Mouse (Mus musculus) myocyte (in vitro differentiated cells): ENCODE measurements at regions not wholly inside any gene's neighbourhood (a gene's known extent, or its start where the extent isn't known, plus 50 kb on each side); places are given as distances from the start of the nearest gene placed in this dataset.

Experiments used
- H3K27me3 ChIP-seq: one replicate; pipeline ENCODE4 v1.6.1; 2011; ENCODE audit not compliant: control insufficient read depth, insufficient read depth, insufficient read length
- H3K36me3 ChIP-seq: one replicate; pipeline ENCODE4 v1.6.1; 2011; ENCODE audit not compliant: control insufficient read depth, insufficient read depth
- H3K4me2 ChIP-seq: one replicate; pipeline ENCODE4 v1.6.1; 2011; ENCODE audit warnings: low read depth, control low read depth
- H3K4me3 ChIP-seq: one replicate; pipeline ENCODE4 v1.5.1; 2011; ENCODE audit warnings: mild to moderate bottlenecking, control low read depth, moderate library complexity
- H3K79me2 ChIP-seq: one replicate; pipeline ENCODE4 v1.6.1; 2011; ENCODE audit not compliant: control insufficient read depth, insufficient read depth
- H3ac ChIP-seq: one replicate; pipeline ENCODE4 v1.6.1; 2011; ENCODE audit not compliant: control insufficient read depth, insufficient read length
- CEBPB ChIP-seq: IDR thresholded peaks from 2 replicates; pipeline ENCODE4 v1.6.1; 2011; ENCODE audit warnings: mild to moderate bottlenecking, moderate library complexity; ENCODE audit not compliant: poor library complexity, insufficient read depth, severe bottlenecking
- E2F4 ChIP-seq: IDR thresholded peaks from one replicate; pipeline ENCODE4 v1.6.1; 2011; ENCODE audit warnings: mild to moderate bottlenecking, control low read depth, moderate library complexity; ENCODE audit not compliant: insufficient read depth
- MAX ChIP-seq: IDR thresholded peaks from one replicate; pipeline ENCODE4 v1.6.1; 2011; ENCODE audit warnings: low read depth, mild to moderate bottlenecking, control low read depth
- MYOD1 ChIP-seq, 3 experiments: IDR thresholded peaks; one replicate each; pipeline ENCODE4 v1.6.1; 2011; ENCODE audit warnings: control low read depth in 2 of 3, low read depth in 2 of 3, mild to moderate bottlenecking in 2 of 3, moderate library complexity in 1 of 3; ENCODE audit not compliant: insufficient read length in 2 of 3, control insufficient read depth in 1 of 3
- MYOG ChIP-seq, 3 experiments: IDR thresholded peaks; one replicate each; pipeline ENCODE4 v1.6.1; 2011; ENCODE audit warnings: control low read depth in 2 of 3, low read depth in 2 of 3, mild to moderate bottlenecking in 2 of 3; ENCODE audit not compliant: insufficient read length in 2 of 3, control insufficient read depth in 1 of 3, insufficient read depth in 1 of 3
- POLR2A ChIP-seq: IDR thresholded peaks from one replicate; pipeline ENCODE4 v1.6.1; 2011; ENCODE audit warnings: low read depth, mild to moderate bottlenecking, control low read depth, moderate library complexity; ENCODE audit not compliant: insufficient read length
- POLR2AphosphoS2 ChIP-seq: IDR thresholded peaks from one replicate; pipeline ENCODE4 v1.6.1; 2011; ENCODE audit warnings: low read depth, control low read depth; ENCODE audit not compliant: insufficient read length
- REST ChIP-seq: IDR thresholded peaks from one replicate; pipeline ENCODE4 v1.6.1; 2011; ENCODE audit warnings: mild to moderate bottlenecking, control low read depth, moderate library complexity; ENCODE audit not compliant: insufficient read depth, insufficient read length
- SRF ChIP-seq: IDR thresholded peaks from one replicate; pipeline ENCODE4 v1.6.1; 2011; ENCODE audit warnings: low read depth; ENCODE audit not compliant: control insufficient read depth, insufficient read length
- TCF12 ChIP-seq: IDR thresholded peaks from one replicate; pipeline ENCODE4 v1.6.1; 2011; ENCODE audit warnings: mild to moderate bottlenecking, control low read depth; ENCODE audit not compliant: poor library complexity, insufficient read depth, severe bottlenecking
- TCF3 ChIP-seq: IDR thresholded peaks from one replicate; pipeline ENCODE4 v1.6.1; 2011; ENCODE audit warnings: low read depth, control low read depth; ENCODE audit not compliant: insufficient read length
- USF1 ChIP-seq: IDR thresholded peaks from one replicate; pipeline ENCODE4 v1.6.1; 2011; ENCODE audit warnings: low read depth, mild to moderate bottlenecking, control low read depth, moderate library complexity

GRCm38 (mm10) chr10:126711758-126712157 is 189.4 kb downstream of the Atp23 start:
- no peak overlapping the region for H3K4me3 ChIP-seq
- no peak overlapping the region for H3ac ChIP-seq
- H3K36me3 ChIP-seq: no peaks in the 10 kb centered on the region
- no peak for TF ChIP-seq MYOG (IDR thresholded peaks at IDR 0.05; ENCODE audit: control insufficient read depth in 1 of 3, insufficient read depth in 1 of 3, insufficient read length in 2 of 3, low read depth in 2 of 3)
- TF ChIP-seq E2F4: no peak
- TF ChIP-seq CEBPB: no peak
- no peak for TF ChIP-seq MYOD1 (IDR thresholded peaks at IDR 0.05; ENCODE audit: control insufficient read depth in 1 of 3, insufficient read length in 2 of 3, low read depth in 2 of 3)
- TF ChIP-seq USF1: no peak
- no peak for TF ChIP-seq TCF3
- TF ChIP-seq REST: no peak
- no peak for TF ChIP-seq TCF12
- TF ChIP-seq SRF: no peak
- TF ChIP-seq POLR2AphosphoS2: no peak
- no peak for TF ChIP-seq POLR2A
- TF ChIP-seq MAX: no peak
- H3K27me3 ChIP-seq: no peaks in the 10 kb centered on the region
- no peak overlapping the region for H3K4me2 ChIP-seq
- no peaks in the 10 kb centered on the region for H3K79me2 ChIP-seq

- H3K4me2 ChIP-seq: no peak overlapping the region
- H3K79me2 ChIP-seq: no peaks in the 10 kb centered on the region
- TF ChIP-seq MAX (no peak), SRF (no peak), MYOG (IDR thresholded peaks at IDR 0.05; ENCODE audit: control insufficient read depth in 1 of 3, insufficient read depth in 1 of 3, insufficient read length in 2 of 3, low read depth in 2 of 3) (no peak), TCF12 (no peak)
- no peaks in the 10 kb centered on the region for H3K27me3 ChIP-seq
- H3ac ChIP-seq: no peak overlapping the region
- H3K4me3 ChIP-seq: no peak overlapping the region
- no peaks in the 10 kb centered on the region for H3K36me3 ChIP-seq
These were observed 191.8 kb downstream of the Atp23 start for GRCm38 (mm10) chr10:126709219-126709917.

- no peak for TF ChIP-seq TCF3
- no peak for TF ChIP-seq POLR2A
- TF ChIP-seq REST: no peak
- no peak for TF ChIP-seq MYOG (IDR thresholded peaks at IDR 0.05; ENCODE audit: control insufficient read depth in 1 of 3, insufficient read depth in 1 of 3, insufficient read length in 2 of 3, low read depth in 2 of 3)
- TF ChIP-seq TCF12: no peak
- Histone ChIP-seq H3K4me2 (no peak overlapping the region), H3ac (no peak overlapping the region)
These were observed 192.4 kb downstream of the Atp23 start for GRCm38 (mm10) chr10:126708730-126709129.

GRCm38 (mm10) chr10:126708215-126708614 is 192.9 kb downstream of the Atp23 start:
- Histone ChIP-seq H3ac (no peak overlapping the region), H3K36me3 (no peaks in the 10 kb centered on the region), H3K27me3 (no peaks in the 10 kb centered on the region), H3K4me2 (no peak overlapping the region), H3K4me3 (no peak overlapping the region), H3K79me2 (no peaks in the 10 kb centered on the region)
- TF ChIP-seq SRF: no peak
- no peak for TF ChIP-seq POLR2A
- no peak for TF ChIP-seq REST
- no peak for TF ChIP-seq E2F4
- no peak for TF ChIP-seq MYOD1 (IDR thresholded peaks at IDR 0.05; ENCODE audit: control insufficient read depth in 1 of 3, insufficient read length in 2 of 3, low read depth in 2 of 3)

More at GRCm38 (mm10) chr10:126708730-126709129, 192.4 kb downstream of the Atp23 start:
- Histone ChIP-seq H3K79me2 (no peaks in the 10 kb centered on the region), H3K36me3 (no peaks in the 10 kb centered on the region), H3K4me3 (no peak overlapping the region), H3K27me3 (no peaks in the 10 kb centered on the region)

GRCm38 (mm10) chr10:126697086-126697485 is 204.1 kb downstream of the Atp23 start:
- Histone ChIP-seq H3K27me3 (no peaks in the 10 kb centered on the region), H3K36me3 (no peaks in the 10 kb centered on the region), H3ac (no peak overlapping the region), H3K4me3 (no peak overlapping the region), H3K4me2 (no peak overlapping the region), H3K79me2 (no peaks in the 10 kb centered on the region)
- no peak for TF ChIP-seq POLR2AphosphoS2
- TF ChIP-seq REST: no peak
- TF ChIP-seq MYOG (IDR thresholded peaks at IDR 0.05; ENCODE audit: control insufficient read depth in 1 of 3, insufficient read depth in 1 of 3, insufficient read length in 2 of 3, low read depth in 2 of 3): no peak
- TF ChIP-seq MYOD1 (IDR thresholded peaks at IDR 0.05; ENCODE audit: control insufficient read depth in 1 of 3, insufficient read length in 2 of 3, low read depth in 2 of 3): no peak
- TF ChIP-seq USF1: no peak
- no peak for TF ChIP-seq CEBPB
- no peak for TF ChIP-seq TCF12
- TF ChIP-seq TCF3: no peak
- TF ChIP-seq E2F4: no peak
- no peak for TF ChIP-seq SRF
- TF ChIP-seq MAX: no peak
- TF ChIP-seq POLR2A: no peak
